Mouse (Mus musculus) olfactory bulb, adult 2 months (tissue): ENCODE data around the gene Cx3cr1.

Source experiments
- CTCF ChIP-seq: fragments of 200-500 bp; IDR thresholded peaks from 2 replicates; pipeline ENCODE4 v1.5.1; 2012; ENCODE audit warnings: low read depth, mild to moderate bottlenecking, low read length, moderate library complexity; ENCODE audit not compliant: insufficient read depth
- POLR2A ChIP-seq: fragments of 200-500 bp; IDR thresholded peaks from 2 replicates; pipeline ENCODE4 v1.6.1; 2012; ENCODE audit warnings: mild to moderate bottlenecking, low read depth, low read length, moderate library complexity; ENCODE audit not compliant: insufficient read depth

- TF ChIP-seq CTCF (no peak), POLR2A (no peak)
Observed at GRCm38 (mm10) chr9:119993092-119993844, 76.4 kb downstream of the Cx3cr1 start.
